Mouse (Mus musculus) ES-E14 (cell line): ENCODE measurements around the gene Oxct1.

Experiments
- MAFK ChIP-seq: IDR thresholded peaks from 2 replicates; pipeline ENCODE4 v1.6.1; 2014; ENCODE audit warnings: mild to moderate bottlenecking, low read depth, low read length, inconsistent platforms; ENCODE audit not compliant: insufficient read depth
- ZNF384 ChIP-seq: IDR thresholded peaks from 2 replicates; pipeline ENCODE4 v1.6.1; 2012; ENCODE audit warnings: low read depth, low read length, inconsistent platforms

- TF ChIP-seq MAFK (no peak), ZNF384 (no peak)
Observed at GRCm38 (mm10) chr15:4064694-4065093, 38.5 kb downstream of the Oxct1 start.
